12 mouse cellular contexts compared by ENCODE assay signal in genomic region chr5:23394366-23395145, GRCm38 (mm10). TPM values are rescaled to one million over a fixed set of nuclear protein-coding genes. Genes with fewer than 3 reads are reported as not detected.
DNase-seq lines count a peak whose midpoint lies in the region; ATAC-seq and TF ChIP-seq lines count a peak whose summit lies in the region.
"Had no signal": no experiment of that assay in that cellular context is flagged by ENCODE, and none has a peak within 500 bp of the region (broad histone marks: within the 10 kb centered on the region; RNA-seq: fewer than 3 reads in every experiment).

No protein-coding gene starts in this region.

- no peak overlapping the region for H3K4me2 ChIP-seq in intestine, embryonic 14.5 days (ENCODE audit: low read length)
- H3K4me2 ChIP-seq in intestine, embryonic 16.5 days (ENCODE audit: low read depth, low read length), result no peak overlapping the region
- H3K4me2 ChIP-seq in heart, embryonic 12.5 days, result no peak overlapping the region
- H3K4me2 ChIP-seq in midbrain, postnatal 0 days (ENCODE audit: low read depth, low read length, poor library complexity, severe bottlenecking), result no peak overlapping the region
- H3K4me2 ChIP-seq: forebrain, embryonic 12.5 days; limb, embryonic 15.5 days had no signal

- TF ChIP-seq CTCF in midbrain, postnatal 0 days (IDR thresholded peaks at IDR 0.05), result no peak

- H3K9me3 ChIP-seq in intestine, embryonic 14.5 days (ENCODE audit: control insufficient read depth, low read length), result no peaks in the 10 kb centered on the region
- H3K9me3 ChIP-seq in intestine, embryonic 16.5 days (ENCODE audit: control insufficient read depth, low read length), result no peaks in the 10 kb centered on the region
- H3K9me3 ChIP-seq in heart, embryonic 12.5 days (replicated peaks), result no peaks in the 10 kb centered on the region
- no peaks in the 10 kb centered on the region for H3K9me3 ChIP-seq in midbrain, postnatal 0 days (ENCODE audit: low read length)
- H3K9me3 ChIP-seq: forebrain, embryonic 12.5 days; limb, embryonic 15.5 days had no signal

- ATAC-seq in intestine, embryonic 14.5 days (replicated peaks; ENCODE audit: low FRiP score, low TSS enrichment, low read depth), result no peak
- ATAC-seq in intestine, embryonic 16.5 days, result no peak; the same call in 1 of the 2 replicates
- 0 out of 2 replicates have a peak, but pooled peaks have one; percentile 23 for ATAC-seq in heart, embryonic 12.5 days (ENCODE audit: insufficient number of reproducible peaks, low FRiP score)
- no peak for ATAC-seq in midbrain, postnatal 0 days (ENCODE audit: low FRiP score)

- no peak overlapping the region for H3K4me3 ChIP-seq in intestine, embryonic 14.5 days (ENCODE audit: low read depth, low read length)
- H3K4me3 ChIP-seq in intestine, embryonic 16.5 days (ENCODE audit: low read length), result no peak overlapping the region
- no peak overlapping the region for H3K4me3 ChIP-seq in heart, embryonic 12.5 days
- H3K4me3 ChIP-seq in midbrain, postnatal 0 days (ENCODE audit: low read depth, low read length), result no peak overlapping the region
- H3K4me3 ChIP-seq: forebrain, embryonic 12.5 days; limb, embryonic 15.5 days had no signal

- peaks cover 4% of the 10 kb centered on the region; the same call in 1 of the 2 replicates for H3K36me3 ChIP-seq in intestine, embryonic 14.5 days (ENCODE audit: control insufficient read depth, insufficient read depth, low read length)
- H3K36me3 ChIP-seq in intestine, embryonic 16.5 days (ENCODE audit: control insufficient read depth, insufficient read depth, low read length), result no peaks in the 10 kb centered on the region
- H3K36me3 ChIP-seq in heart, embryonic 12.5 days, result peaks cover 7% of the 10 kb centered on the region
- no peaks in the 10 kb centered on the region for H3K36me3 ChIP-seq in midbrain, postnatal 0 days (ENCODE audit: insufficient read depth, low read length)
- H3K36me3 ChIP-seq: forebrain, embryonic 12.5 days had no signal

- H3K27me3 ChIP-seq in intestine, embryonic 14.5 days (replicated peaks; ENCODE audit: control insufficient read depth, insufficient read depth, low read length), result no peaks in the 10 kb centered on the region
- no peaks in the 10 kb centered on the region for H3K27me3 ChIP-seq in intestine, embryonic 16.5 days (replicated peaks; ENCODE audit: control insufficient read depth, insufficient read depth, low read length)
- no peaks in the 10 kb centered on the region for H3K27me3 ChIP-seq in heart, embryonic 12.5 days (replicated peaks)
- H3K27me3 ChIP-seq in midbrain, postnatal 0 days (ENCODE audit: insufficient read depth, low read length), result no peaks in the 10 kb centered on the region
- H3K27me3 ChIP-seq: forebrain, embryonic 12.5 days; limb, embryonic 15.5 days had no signal

- DNase-seq in intestine, embryonic 14.5 days (ENCODE audit: low spot score), result peak; percentile 43
- peak; percentile 40 for DNase-seq in right cerebral cortex, postnatal 25 days
- no peak for DNase-seq in right cerebral cortex, postnatal 4 days
- no peak for DNase-seq in cerebellum, postnatal 14 days
- DNase-seq in midbrain, postnatal 0 days (ENCODE audit: low spot score), result no peak
- DNase-seq: adrenal gland, postnatal 10 days; cerebellum, adult 9-11 months; thymus, postnatal 36 days had no signal

- H3K4me1 ChIP-seq in intestine, embryonic 14.5 days (replicated peaks; ENCODE audit: control insufficient read depth, insufficient read depth, low read length), result no peaks in the 10 kb centered on the region
- H3K4me1 ChIP-seq in intestine, embryonic 16.5 days (ENCODE audit: control insufficient read depth, insufficient read depth, low read length), result no peaks in the 10 kb centered on the region
- no peaks in the 10 kb centered on the region for H3K4me1 ChIP-seq in heart, embryonic 12.5 days (replicated peaks)
- H3K4me1 ChIP-seq in midbrain, postnatal 0 days (ENCODE audit: insufficient read depth, low read length), result no peaks in the 10 kb centered on the region
- H3K4me1 ChIP-seq: forebrain, embryonic 12.5 days; limb, embryonic 15.5 days had no signal

- H3K27ac ChIP-seq in intestine, embryonic 14.5 days (ENCODE audit: low read depth), result no peak overlapping the region
- H3K27ac ChIP-seq in intestine, embryonic 16.5 days (ENCODE audit: low read length), result no peak overlapping the region
- H3K27ac ChIP-seq in heart, embryonic 12.5 days (ENCODE audit: poor library complexity, severe bottlenecking), result no peak overlapping the region
- H3K27ac ChIP-seq in midbrain, postnatal 0 days (ENCODE audit: low read depth, low read length), result no peak overlapping the region
- H3K27ac ChIP-seq: forebrain, embryonic 12.5 days; limb, embryonic 15.5 days had no signal

- no peak overlapping the region for H3K9ac ChIP-seq in intestine, embryonic 14.5 days (ENCODE audit: low read length)
- no peak overlapping the region for H3K9ac ChIP-seq in intestine, embryonic 16.5 days (ENCODE audit: low read depth, low read length)
- H3K9ac ChIP-seq in heart, embryonic 12.5 days, result no peak overlapping the region
- H3K9ac ChIP-seq in midbrain, postnatal 0 days (replicated peaks; ENCODE audit: low read length, poor library complexity, severe bottlenecking), result no peak overlapping the region
- H3K9ac ChIP-seq: forebrain, embryonic 12.5 days; limb, embryonic 15.5 days had no signal

- 62% methylated on average over 3 of the region's 3 CpGs for WGBS in intestine, embryonic 14.5 days
- 52% methylated on average over 3 of the region's 3 CpGs for WGBS in intestine, embryonic 16.5 days
- WGBS in heart, embryonic 12.5 days, result 50% methylated on average over 3 of the region's 3 CpGs
- WGBS in midbrain, postnatal 0 days, result 74% methylated on average over 3 of the region's 3 CpGs

RNA-seq across cellular contexts. Expression of gene Kmt2e, which starts 39.7 kb away (rescaled TPM):
- polyA plus RNA-seq in intestine, embryonic 14.5 days (2014; fragmentation: Nextera tagmentation; extraction: Ambion mirVana), result 80.7 and 85.5 TPM in 2 replicates
- 74.6 and 83.1 TPM in 2 replicates for polyA plus RNA-seq in intestine, embryonic 16.5 days (2015; fragmentation: Nextera tagmentation; extraction: Ambion mirVana)
- polyA plus RNA-seq in heart, embryonic 12.5 days (2016; fragmentation: Nextera tagmentation; extraction: Ambion mirVana), result 69.2 and 73.6 TPM in 2 replicates
- 49.3 and 66.4 TPM in 2 replicates for total RNA-seq in midbrain, postnatal 0 days (2014; rRNA removed)
- 132 and 144 TPM in 2 replicates for polyA plus RNA-seq in midbrain, postnatal 0 days (2015; fragmentation: Nextera tagmentation; extraction: Ambion mirVana)

Comparison
In these comparisons a context has a peak if more than half of its experiments do, and no peak if none do; other contexts are left out.
1. DNase-seq: peak in intestine, embryonic 14.5 days (single experiment) and right cerebral cortex, postnatal 25 days (single experiment); none in right cerebral cortex, postnatal 4 days (single experiment), cerebellum, postnatal 14 days (0 of 2) and midbrain, postnatal 0 days (single experiment).